Mouse (Mus musculus) megakaryocyte progenitor cell, adult 5-6 weeks (primary cell): ENCODE measurements around the gene Olfr611. TPM values are rescaled to one million over a fixed set of nuclear protein-coding genes. Genes with fewer than 3 reads are reported as not detected.
"Not testable (repeated sequence)": the region's sequence is repeated elsewhere in the genome, so short reads cannot be mapped to it uniquely, and the experiment has no call there.

Experiments used
- ATAC-seq: replicated peaks from 2 replicates; pipeline ENCODE4 v1.8.0; 2016; ENCODE audit warnings: mild to moderate bottlenecking, moderate TSS enrichment, inconsistent platforms; ENCODE audit not compliant: poor library complexity
- total RNA-seq, 2 experiments: library from RNA; stranded (forward) in 1 of 2; stranded (reverse) in 1 of 2; fragments of 157-497, 149-512 nt in 1 of 2; fragments of 200-1000 nt in 1 of 2; gene quantifications; 2 replicates each; pipeline versions ENCODE4 v1.2.3 to v1.2.4; 2015 to 2017

The Olfr611 gene
- total RNA-seq (2015) (not detected in 2 replicates), total RNA-seq (2017) (not detected in 2 replicates)

- not testable (repeated sequence) for ATAC-seq
These were observed at the start of gene Olfr611 for GRCm38 (mm10) chr7:103520746-103521145. Gene Olfr611 (minus strand): TSS chr7:103520846.

GRCm38 (mm10) chr7:103569043-103569442 is 48.4 kb upstream of the Olfr611 start, which contains the start of gene Olfr616:
Gene Olfr616 (minus strand): TSS chr7:103569143.
- ATAC-seq: no peak

- no peak for ATAC-seq
These were observed 35.1 kb upstream of the Olfr611 start, which contains the start of gene Olfr615 for GRCm38 (mm10) chr7:103555779-103556178. Gene Olfr615 (plus strand): TSS chr7:103556079.

- no peak for ATAC-seq
These were observed 27.1 kb upstream of the Olfr611 start, which contains the start of gene Olfr613 for GRCm38 (mm10) chr7:103547774-103548173. Gene Olfr613 (plus strand): TSS chr7:103548074.

- ATAC-seq: not testable (repeated sequence)
These were observed 22.0 kb upstream of the Olfr611 start, which contains the start of gene Olfr612 for GRCm38 (mm10) chr7:103542617-103543016. Gene Olfr612 (minus strand): TSS chr7:103542717.

GRCm38 (mm10) chr7:103512022-103512421 is 8.6 kb downstream of the Olfr611 start, which contains the start of gene Olfr610:
Gene Olfr610 (minus strand): TSS chr7:103512122.
- no peak for ATAC-seq

- no peak for ATAC-seq
These were observed 22.7 kb downstream of the Olfr611 start, which contains the start of gene Olfr609 for GRCm38 (mm10) chr7:103497962-103498361. Gene Olfr609 (minus strand): TSS chr7:103498062.

GRCm38 (mm10) chr7:103477106-103477505 is 43.5 kb downstream of the Olfr611 start:
- ATAC-seq: not testable (repeated sequence)

GRCm38 (mm10) chr7:103469577-103469976 is 51.1 kb downstream of the Olfr611 start, which contains the start of gene Olfr608:
Gene Olfr608 (plus strand): TSS chr7:103469877.
- no peak for ATAC-seq

Other genes starting within 250 kb of the Olfr611 start
- not detected in 2 replicates for gene Olfr596, start 215.2 kb downstream of the Olfr611 start, total RNA-seq (2015)
- gene Olfr596, start 215.2 kb downstream of the Olfr611 start, total RNA-seq (2017): not detected in 2 replicates
- not detected in 2 replicates for gene Olfr597, start 204.5 kb downstream of the Olfr611 start, total RNA-seq (2015)
- not detected in 2 replicates for gene Olfr597, start 204.5 kb downstream of the Olfr611 start, total RNA-seq (2017)
- gene Olfr598, start 197.3 kb downstream of the Olfr611 start, total RNA-seq (2015): not detected in 2 replicates
- not detected in 2 replicates for gene Olfr598, start 197.3 kb downstream of the Olfr611 start, total RNA-seq (2017)
- gene Olfr599, start 184.9 kb downstream of the Olfr611 start, total RNA-seq (2015): not detected in 2 replicates
- gene Olfr599, start 184.9 kb downstream of the Olfr611 start, total RNA-seq (2017): not detected in 2 replicates
- gene Olfr600, start 171.2 kb downstream of the Olfr611 start, total RNA-seq (2015): not detected in 2 replicates
- gene Olfr600, start 171.2 kb downstream of the Olfr611 start, total RNA-seq (2017): not detected in 2 replicates
- not detected in 2 replicates for gene Olfr601, start 158.2 kb downstream of the Olfr611 start, total RNA-seq (2015)
- gene Olfr601, start 158.2 kb downstream of the Olfr611 start, total RNA-seq (2017): not detected in 2 replicates
- gene Olfr603, start 134.7 kb downstream of the Olfr611 start, total RNA-seq (2015): not detected in 2 replicates
- not detected in 2 replicates for gene Olfr603, start 134.7 kb downstream of the Olfr611 start, total RNA-seq (2017)
- gene Usp17lc, start 105.8 kb downstream of the Olfr611 start, total RNA-seq (2015): not detected in 2 replicates
- gene Usp17lc, start 105.8 kb downstream of the Olfr611 start, total RNA-seq (2017): not detected in 2 replicates
- not detected in 2 replicates for gene Olfr605, start 75.4 kb downstream of the Olfr611 start, total RNA-seq (2015)
- gene Olfr605, start 75.4 kb downstream of the Olfr611 start, total RNA-seq (2017): not detected in 2 replicates
- not detected in 2 replicates for gene Olfr606, start 71.8 kb downstream of the Olfr611 start, total RNA-seq (2015)
- not detected in 2 replicates for gene Olfr606, start 71.8 kb downstream of the Olfr611 start, total RNA-seq (2017)
- gene Olfr607, start 56.7 kb downstream of the Olfr611 start, total RNA-seq (2015): not detected in 2 replicates
- gene Olfr607, start 56.7 kb downstream of the Olfr611 start, total RNA-seq (2017): not detected in 2 replicates
- not detected in 2 replicates for gene Olfr608, start 51.0 kb downstream of the Olfr611 start, total RNA-seq (2015)
- not detected in 2 replicates for gene Olfr608, start 51.0 kb downstream of the Olfr611 start, total RNA-seq (2017)
- not detected in 2 replicates for gene Olfr609, start 22.8 kb downstream of the Olfr611 start, total RNA-seq (2015)
- gene Olfr609, start 22.8 kb downstream of the Olfr611 start, total RNA-seq (2017): not detected in 2 replicates
- not detected in 2 replicates for gene Olfr610, start 8.7 kb downstream of the Olfr611 start, total RNA-seq (2015)
- not detected in 2 replicates for gene Olfr610, start 8.7 kb downstream of the Olfr611 start, total RNA-seq (2017)
- gene Olfr612, start 21.9 kb upstream of the Olfr611 start, total RNA-seq (2015): not detected in 2 replicates
- gene Olfr612, start 21.9 kb upstream of the Olfr611 start, total RNA-seq (2017): not detected in 2 replicates
- gene Olfr613, start 27.2 kb upstream of the Olfr611 start, total RNA-seq (2015): not detected in 2 replicates
- gene Olfr613, start 27.2 kb upstream of the Olfr611 start, total RNA-seq (2017): not detected in 2 replicates
- gene Olfr615, start 35.2 kb upstream of the Olfr611 start, total RNA-seq (2015): not detected in 2 replicates
- not detected in 2 replicates for gene Olfr615, start 35.2 kb upstream of the Olfr611 start, total RNA-seq (2017)
- gene Olfr616, start 48.3 kb upstream of the Olfr611 start, total RNA-seq (2015): not detected in 2 replicates
- not detected in 2 replicates for gene Olfr616, start 48.3 kb upstream of the Olfr611 start, total RNA-seq (2017)
- gene Olfr617, start 52.2 kb upstream of the Olfr611 start, total RNA-seq (2015): not detected in 2 replicates
- not detected in 2 replicates for gene Olfr617, start 52.2 kb upstream of the Olfr611 start, total RNA-seq (2017)
- gene Olfr618, start 69.3 kb upstream of the Olfr611 start, total RNA-seq (2015): not detected in 2 replicates
- not detected in 2 replicates for gene Olfr618, start 69.3 kb upstream of the Olfr611 start, total RNA-seq (2017)
- not detected in 2 replicates for gene Olfr619, start 79.7 kb upstream of the Olfr611 start, total RNA-seq (2015)
- not detected in 2 replicates for gene Olfr619, start 79.7 kb upstream of the Olfr611 start, total RNA-seq (2017)
- gene Olfr620, start 91.7 kb upstream of the Olfr611 start, total RNA-seq (2015): not detected in 2 replicates
- not detected in 2 replicates for gene Olfr620, start 91.7 kb upstream of the Olfr611 start, total RNA-seq (2017)
- not detected in 2 replicates for gene Olfr622, start 121.9 kb upstream of the Olfr611 start, total RNA-seq (2015)
- not detected in 2 replicates for gene Olfr622, start 121.9 kb upstream of the Olfr611 start, total RNA-seq (2017)
- not detected in 2 replicates for gene Olfr623, start 142.9 kb upstream of the Olfr611 start, total RNA-seq (2015)
- not detected in 2 replicates for gene Olfr623, start 142.9 kb upstream of the Olfr611 start, total RNA-seq (2017)
- 0.02 TPM in 1 of 2 replicates, not detected in the other for gene Olfr624, start 150.3 kb upstream of the Olfr611 start, total RNA-seq (2015)
- 0.12 TPM in 1 of 2 replicates, not detected in the other for gene Olfr624, start 150.3 kb upstream of the Olfr611 start, total RNA-seq (2017)
- gene Olfr625-ps1, start 161.9 kb upstream of the Olfr611 start, total RNA-seq (2015): not detected in 2 replicates
- gene Olfr625-ps1, start 161.9 kb upstream of the Olfr611 start, total RNA-seq (2017): not detected in 2 replicates
- gene Olfr243, start 193.8 kb upstream of the Olfr611 start, total RNA-seq (2015): not detected in 2 replicates
- not detected in 2 replicates for gene Olfr243, start 193.8 kb upstream of the Olfr611 start, total RNA-seq (2017)
- not detected in 2 replicates for gene Olfr628, start 209.5 kb upstream of the Olfr611 start, total RNA-seq (2015)
- not detected in 2 replicates for gene Olfr628, start 209.5 kb upstream of the Olfr611 start, total RNA-seq (2017)
- not detected in 2 replicates for gene Olfr629, start 224.1 kb upstream of the Olfr611 start, total RNA-seq (2015)
- not detected in 2 replicates for gene Olfr629, start 224.1 kb upstream of the Olfr611 start, total RNA-seq (2017)
- not detected in 2 replicates for gene Olfr630, start 236.5 kb upstream of the Olfr611 start, total RNA-seq (2015)
- not detected in 2 replicates for gene Olfr630, start 236.5 kb upstream of the Olfr611 start, total RNA-seq (2017)